Mouse (Mus musculus): ENCODE measurements around the gene Coro7. TPM values are rescaled to one million over a fixed set of nuclear protein-coding genes. Genes with fewer than 3 reads are reported as not detected.

The Coro7 gene
- polyA plus RNA-seq, 1 experiment from 2014 or later: 23.3 TPM

GRCm38 (mm10) chr16:4611676-4612075 lies 67.9 kb downstream of the Coro7 start:
- H3K36me3 ChIP-seq (ENCODE audit: control insufficient read depth, insufficient read depth, low read length): peaks cover 13% of the 10 kb centered on the region
- H3K4me3 ChIP-seq (ENCODE audit: low read depth, low read length): no peak overlapping the region
- no peaks in the 10 kb centered on the region for H3K9me3 ChIP-seq (ENCODE audit: control insufficient read depth, low read length)
- WGBS: 90% methylated on average over 7 of the region's 7 CpGs
- H3K4me2 ChIP-seq (ENCODE audit: low read depth, low read length, severe bottlenecking): no peak overlapping the region
- ATAC-seq (replicated peaks; ENCODE audit: low FRiP score) (no peak), DNase-seq (ENCODE audit: low spot score) (no peak)
- no peak overlapping the region for H3K27ac ChIP-seq (ENCODE audit: low read depth, low read length)
- no peaks in the 10 kb centered on the region for H3K27me3 ChIP-seq (ENCODE audit: control insufficient read depth, insufficient read depth, low read length)
- no peak overlapping the region for H3K9ac ChIP-seq (ENCODE audit: low read length)
- H3K4me1 ChIP-seq (replicated peaks; ENCODE audit: control insufficient read depth, insufficient read depth, low read length): no peaks in the 10 kb centered on the region; the same call in 1 of the 2 replicates

- Histone ChIP-seq H3K27ac (ENCODE audit: low read depth, low read length) (no peak overlapping the region), H3K27me3 (ENCODE audit: control insufficient read depth, insufficient read depth, low read length) (no peaks in the 10 kb centered on the region), H3K4me1 (replicated peaks; ENCODE audit: control insufficient read depth, insufficient read depth, low read length) (peaks cover 3% of the 10 kb centered on the region; the same call in 1 of the 2 replicates), H3K9me3 (ENCODE audit: control insufficient read depth, low read length) (no peaks in the 10 kb centered on the region), H3K36me3 (ENCODE audit: control insufficient read depth, insufficient read depth, low read length) (peaks cover 13% of the 10 kb centered on the region), H3K4me2 (ENCODE audit: low read depth, low read length, severe bottlenecking) (no peak overlapping the region), H3K9ac (ENCODE audit: low read length) (no peak overlapping the region), H3K4me3 (ENCODE audit: low read depth, low read length) (no peak overlapping the region)
- DNase-seq (ENCODE audit: low spot score) (no peak), ATAC-seq (replicated peaks; ENCODE audit: low FRiP score) (no peak)
- WGBS: 96% methylated on average over 5 of the region's 5 CpGs
These were observed 68.4 kb downstream of the Coro7 start for GRCm38 (mm10) chr16:4611193-4611592.

GRCm38 (mm10) chr16:4608532-4609059 lies 71.0 kb downstream of the Coro7 start:
- Histone ChIP-seq H3K9me3 (ENCODE audit: control insufficient read depth, low read length) (no peaks in the 10 kb centered on the region), H3K9ac (ENCODE audit: low read length) (no peak overlapping the region), H3K27ac (ENCODE audit: low read depth, low read length) (no peak overlapping the region), H3K4me1 (replicated peaks; ENCODE audit: control insufficient read depth, insufficient read depth, low read length) (peaks cover 16% of the 10 kb centered on the region), H3K36me3 (ENCODE audit: control insufficient read depth, insufficient read depth, low read length) (peaks cover 9% of the 10 kb centered on the region), H3K4me3 (ENCODE audit: low read depth, low read length) (no peak overlapping the region), H3K27me3 (ENCODE audit: control insufficient read depth, insufficient read depth, low read length) (no peaks in the 10 kb centered on the region), H3K4me2 (ENCODE audit: low read depth, low read length, severe bottlenecking) (no peak overlapping the region)
- 88% methylated on average over 19 of the region's 19 CpGs for WGBS
- DNase-seq (ENCODE audit: low spot score): no peak
- no peak for ATAC-seq (replicated peaks; ENCODE audit: low FRiP score)

- Histone ChIP-seq H3K4me2 (ENCODE audit: low read depth, low read length, severe bottlenecking) (no peak overlapping the region), H3K9me3 (ENCODE audit: control insufficient read depth, low read length) (no peaks in the 10 kb centered on the region), H3K36me3 (ENCODE audit: control insufficient read depth, insufficient read depth, low read length) (peaks cover 3% of the 10 kb centered on the region; the same call in 1 of the 2 replicates), H3K27me3 (ENCODE audit: control insufficient read depth, insufficient read depth, low read length) (no peaks in the 10 kb centered on the region), H3K4me3 (ENCODE audit: low read depth, low read length) (no peak overlapping the region), H3K4me1 (replicated peaks; ENCODE audit: control insufficient read depth, insufficient read depth, low read length) (peaks cover 22% of the 10 kb centered on the region), H3K27ac (ENCODE audit: low read depth, low read length) (no peak overlapping the region), H3K9ac (ENCODE audit: low read length) (no peak overlapping the region)
- ATAC-seq (replicated peaks; ENCODE audit: low FRiP score) (peak; percentile 26; the same call in 1 of the 2 replicates), DNase-seq (ENCODE audit: low spot score) (peak; percentile 88)
- WGBS: 58% methylated on average over 9 of the region's 9 CpGs
These were observed 71.6 kb downstream of the Coro7 start for GRCm38 (mm10) chr16:4607818-4608531.

GRCm38 (mm10) chr16:4606431-4607084 lies 73.0 kb downstream of the Coro7 start:
- Histone ChIP-seq H3K9me3 (ENCODE audit: control insufficient read depth, low read length) (no peaks in the 10 kb centered on the region), H3K27ac (ENCODE audit: low read depth, low read length) (no peak overlapping the region), H3K4me2 (ENCODE audit: low read depth, low read length, severe bottlenecking) (no peak overlapping the region), H3K4me3 (ENCODE audit: low read depth, low read length) (no peak overlapping the region), H3K27me3 (ENCODE audit: control insufficient read depth, insufficient read depth, low read length) (no peaks in the 10 kb centered on the region), H3K36me3 (ENCODE audit: control insufficient read depth, insufficient read depth, low read length) (no peaks in the 10 kb centered on the region; the same call in 1 of the 2 replicates), H3K9ac (ENCODE audit: low read length) (no peak overlapping the region), H3K4me1 (replicated peaks; ENCODE audit: control insufficient read depth, insufficient read depth, low read length) (peaks cover 31% of the 10 kb centered on the region)
- DNase-seq (ENCODE audit: low spot score) (no peak), ATAC-seq (replicated peaks; ENCODE audit: low FRiP score) (no peak)
- 52% methylated on average over 5 of the region's 5 CpGs for WGBS

- Histone ChIP-seq H3K4me1 (replicated peaks; ENCODE audit: control insufficient read depth, insufficient read depth, low read length) (peaks cover 34% of the 10 kb centered on the region), H3K9me3 (ENCODE audit: control insufficient read depth, low read length) (no peaks in the 10 kb centered on the region), H3K4me3 (ENCODE audit: low read depth, low read length) (no peak overlapping the region), H3K27me3 (ENCODE audit: control insufficient read depth, insufficient read depth, low read length) (no peaks in the 10 kb centered on the region), H3K4me2 (ENCODE audit: low read depth, low read length, severe bottlenecking) (no peak overlapping the region), H3K27ac (ENCODE audit: low read depth, low read length) (0 out of 2 replicates have a peak overlapping the region, but pooled peaks have one; percentile 25), H3K36me3 (ENCODE audit: control insufficient read depth, insufficient read depth, low read length) (no peaks in the 10 kb centered on the region; the same call in 1 of the 2 replicates), H3K9ac (ENCODE audit: low read length) (no peak overlapping the region)
- no peak for DNase-seq (ENCODE audit: low spot score)
- WGBS: 51% methylated on average over 13 of the region's 13 CpGs
- ATAC-seq (replicated peaks; ENCODE audit: low FRiP score): peak; percentile 52
These were observed 74.0 kb downstream of the Coro7 start for GRCm38 (mm10) chr16:4605514-4606131.

- no peak overlapping the region for H3K27ac ChIP-seq (ENCODE audit: low read depth, low read length)
- no peaks in the 10 kb centered on the region for H3K27me3 ChIP-seq (ENCODE audit: control insufficient read depth, insufficient read depth, low read length)
- H3K4me3 ChIP-seq (ENCODE audit: low read depth, low read length): no peak overlapping the region
- H3K36me3 ChIP-seq (ENCODE audit: control insufficient read depth, insufficient read depth, low read length): no peaks in the 10 kb centered on the region
- peaks cover 34% of the 10 kb centered on the region for H3K4me1 ChIP-seq (replicated peaks; ENCODE audit: control insufficient read depth, insufficient read depth, low read length)
- ATAC-seq (replicated peaks; ENCODE audit: low FRiP score) (no peak), DNase-seq (ENCODE audit: low spot score) (no peak)
- H3K9me3 ChIP-seq (ENCODE audit: control insufficient read depth, low read length): no peaks in the 10 kb centered on the region
- 72% methylated on average over 11 of the region's 11 CpGs for WGBS
- H3K9ac ChIP-seq (ENCODE audit: low read length): no peak overlapping the region
- H3K4me2 ChIP-seq (ENCODE audit: low read depth, low read length, severe bottlenecking): no peak overlapping the region
These were observed 75.2 kb downstream of the Coro7 start for GRCm38 (mm10) chr16:4604293-4604837.

- Histone ChIP-seq H3K4me2 (ENCODE audit: low read depth, low read length, severe bottlenecking) (no peak overlapping the region), H3K9me3 (ENCODE audit: control insufficient read depth, low read length) (no peaks in the 10 kb centered on the region), H3K36me3 (ENCODE audit: control insufficient read depth, insufficient read depth, low read length) (no peaks in the 10 kb centered on the region), H3K9ac (ENCODE audit: low read length) (no peak overlapping the region), H3K27ac (ENCODE audit: low read depth, low read length) (no peak overlapping the region; the same call in 1 of the 2 replicates), H3K27me3 (ENCODE audit: control insufficient read depth, insufficient read depth, low read length) (no peaks in the 10 kb centered on the region), H3K4me3 (ENCODE audit: low read depth, low read length) (no peak overlapping the region), H3K4me1 (replicated peaks; ENCODE audit: control insufficient read depth, insufficient read depth, low read length) (peaks cover 43% of the 10 kb centered on the region)
- WGBS: 73% methylated on average over 1 of the region's 1 CpGs
- no peak for DNase-seq (ENCODE audit: low spot score)
- ATAC-seq (replicated peaks; ENCODE audit: low FRiP score): no peak
These were observed 76.1 kb downstream of the Coro7 start for GRCm38 (mm10) chr16:4603453-4603837.

All from forebrain, embryonic 11.5 days (tissue).